Mouse (Mus musculus): Measurements from ENCODE around the gene Kpna3. TPM values are rescaled to one million over a fixed set of nuclear protein-coding genes. Genes with fewer than 3 reads are reported as not detected.
"Not testable (repeated sequence)": the region's sequence is repeated elsewhere in the genome, so short reads cannot be mapped to it uniquely, and the experiment has no call there.

Gene Kpna3
- 10 to 100 TPM; 40.1 to 43.0 TPM for total RNA-seq (2021)
- long read RNA-seq, experiment 1, full-length matches to known transcripts: 29 of 33 reads
- long read RNA-seq, experiment 1, partial matches to known transcripts: 2 of 33 reads
- long read RNA-seq, experiment 1, other reads (novel, unspliced or antisense): 2 of 33 reads
- long read RNA-seq, experiment 2, full-length matches to known transcripts: 38 of 44 reads
- long read RNA-seq, experiment 2, partial matches to known transcripts: 2 of 44 reads
- long read RNA-seq, experiment 2, other reads (novel, unspliced or antisense): 4 of 44 reads

DNA sequence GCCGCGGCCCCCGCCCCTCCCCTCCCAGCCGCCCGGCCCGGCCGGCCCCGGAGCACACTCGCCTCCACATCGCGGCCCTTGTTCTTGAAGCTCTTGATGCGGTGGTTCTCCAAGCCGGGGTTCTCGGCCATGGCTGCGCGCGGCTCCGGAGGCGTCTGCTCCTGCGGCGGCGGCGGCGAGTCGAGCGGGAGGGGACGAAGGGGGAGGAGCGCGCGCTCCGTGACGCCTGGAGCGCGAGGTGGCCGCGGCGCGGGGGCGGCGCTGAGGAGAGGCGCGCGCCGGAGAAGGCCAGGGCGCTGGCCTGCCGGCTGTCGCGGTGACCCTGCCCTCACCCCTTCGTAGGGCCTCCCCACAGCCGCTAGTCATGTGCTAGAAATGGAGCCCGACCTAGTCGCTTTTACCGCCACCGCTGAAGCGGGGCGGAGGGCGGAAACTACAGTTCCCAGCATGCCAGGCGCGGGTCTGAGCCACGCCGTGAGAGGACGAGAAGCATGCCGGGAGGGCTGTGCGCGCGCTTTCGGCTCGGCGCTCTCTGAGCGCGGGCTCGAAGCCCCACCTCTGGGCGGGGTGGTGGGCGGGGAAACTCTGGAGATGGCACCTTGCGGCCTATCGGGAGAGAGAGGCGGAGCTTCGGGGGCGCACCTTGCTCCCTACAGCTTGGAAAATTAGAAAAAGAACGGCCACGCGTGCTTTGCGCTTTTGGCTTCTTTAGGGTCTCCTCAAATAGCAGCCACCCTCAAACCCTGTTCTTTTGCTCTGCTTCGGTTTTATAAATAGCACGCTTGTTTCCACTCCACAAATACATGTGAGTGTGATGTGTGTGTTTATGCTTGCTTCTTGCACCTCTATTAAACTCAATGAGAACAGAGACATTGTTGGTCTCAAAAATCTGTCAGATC, at the start of gene Kpna3:
TSS of gene Kpna3 (minus strand) at position 214 of the 899 bp plus-strand sequence.
- intact Hi-C loops (cut with DNase I): loop anchor here (5.0 kb wide), 4 partner anchors 38 to 117 kb away; partner anchors contain the start of genes Ebpl and Spryd7
- peak; percentile 97 for DNase-seq

DNA sequence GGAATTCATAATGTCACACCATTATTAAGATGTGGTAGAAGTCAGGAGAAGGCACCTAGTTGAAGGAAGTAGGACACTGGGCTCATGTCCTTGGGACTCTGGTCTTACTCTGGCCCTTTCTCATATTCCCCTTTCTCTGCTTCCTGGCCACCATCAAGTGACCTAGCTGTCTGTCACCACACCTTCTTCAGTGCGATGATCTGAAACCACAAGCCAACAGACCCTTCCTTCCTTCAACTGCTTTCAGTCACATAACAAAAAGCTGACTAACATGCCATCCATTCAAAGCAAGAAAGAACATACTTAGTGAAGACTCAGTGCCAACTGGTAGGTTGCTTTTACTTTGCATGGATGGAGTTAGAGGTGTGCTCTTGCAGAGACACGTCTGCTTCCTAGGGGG, 20.7 kb upstream of the Kpna3 start:
- intact Hi-C loops (cut with DNase I): no loop called here

GRCm38 (mm10) chr14:61457468-61457867, 17.8 kb upstream of the Kpna3 start:
- intact Hi-C loops (cut with DNase I): no loop called here
- DNase-seq: no peak

More for the DNA sequence above, 20.7 kb upstream of the Kpna3 start:
- DNase-seq: no peak

- DNase-seq: no peak
- intact Hi-C loops (cut with DNase I): no loop called here
Measured at GRCm38 (mm10) chr14:61455571-61455970, 15.9 kb upstream of the Kpna3 start.

GRCm38 (mm10) chr14:61453032-61453431, 13.4 kb upstream of the Kpna3 start:
- DNase-seq: no peak
- intact Hi-C loops (cut with DNase I): loop anchor here (5.0 kb wide), 1 partner anchor 39 kb away; no protein-coding TSS in a partner anchor

- intact Hi-C loops (cut with DNase I): loop anchor here (5.0 kb wide), 1 partner anchor 40 kb away; no protein-coding TSS in a partner anchor
- peak in 1 of 2 experiments; percentile 19 for DNase-seq
Measured at GRCm38 (mm10) chr14:61452481-61452880, 12.8 kb upstream of the Kpna3 start.

DNA sequence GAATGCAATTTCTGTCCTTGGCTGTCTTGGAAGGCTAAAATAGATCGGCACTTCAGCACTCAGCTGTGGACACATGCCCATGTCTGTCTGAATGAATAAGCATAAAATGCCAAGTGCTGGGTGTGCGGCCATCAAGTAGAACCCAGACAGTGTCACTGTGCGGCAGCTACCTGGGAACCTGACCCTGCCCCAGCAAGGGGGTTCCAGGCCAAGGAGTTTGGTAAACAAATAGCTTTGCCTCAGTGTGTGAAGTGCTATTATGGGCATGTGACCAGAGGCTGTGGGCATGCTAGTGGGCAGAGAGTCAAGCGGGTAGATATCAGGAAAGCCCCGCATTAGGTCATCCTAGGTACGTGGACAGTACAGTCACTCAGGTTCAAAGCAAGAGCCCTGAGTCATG, 8.1 kb upstream of the Kpna3 start:
- intact Hi-C loops (cut with DNase I): no loop called here

DNA sequence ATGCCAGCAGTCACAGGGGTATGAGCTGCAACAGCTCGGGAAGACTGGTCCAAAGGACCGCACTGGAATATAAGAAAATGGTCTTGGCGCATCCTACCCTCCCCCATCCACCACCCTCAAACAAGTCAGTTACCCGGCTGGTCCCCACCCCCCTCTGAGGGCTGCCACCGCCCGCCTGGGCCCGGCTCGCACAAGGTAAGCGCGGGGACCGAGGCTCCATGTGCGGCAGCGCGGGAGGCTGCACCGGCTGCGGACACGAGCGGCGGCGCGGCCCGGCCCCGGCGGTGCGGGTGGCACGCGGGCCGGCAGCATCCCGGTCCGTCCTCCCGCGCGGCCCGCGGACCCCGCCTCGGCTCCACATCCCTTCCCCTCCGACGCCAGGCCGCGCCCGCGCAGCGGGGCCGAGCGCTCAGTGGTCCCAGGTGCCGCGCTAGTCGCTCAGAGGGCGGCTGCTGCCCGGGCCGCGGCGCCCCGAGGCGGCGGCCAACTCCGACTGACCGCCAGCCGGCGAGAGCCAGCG, 473 bp downstream of the Kpna3 start:
- intact Hi-C loops (cut with DNase I): loop anchor here (5.0 kb wide), 3 partner anchors 37 to 107 kb away; partner anchors contain the start of gene Ebpl
- peak in 1 of 2 experiments; percentile 74 for DNase-seq

More for the DNA sequence above, 8.1 kb upstream of the Kpna3 start:
- peak; percentile 7 to 28 for DNase-seq

- intact Hi-C loops (cut with DNase I): loop anchor here (5.0 kb wide), 3 partner anchors 36 to 106 kb away; partner anchors contain the start of gene Ebpl
- DNase-seq: no peak
Measured at GRCm38 (mm10) chr14:61438171-61438945, 1.3 kb downstream of the Kpna3 start.

DNA sequence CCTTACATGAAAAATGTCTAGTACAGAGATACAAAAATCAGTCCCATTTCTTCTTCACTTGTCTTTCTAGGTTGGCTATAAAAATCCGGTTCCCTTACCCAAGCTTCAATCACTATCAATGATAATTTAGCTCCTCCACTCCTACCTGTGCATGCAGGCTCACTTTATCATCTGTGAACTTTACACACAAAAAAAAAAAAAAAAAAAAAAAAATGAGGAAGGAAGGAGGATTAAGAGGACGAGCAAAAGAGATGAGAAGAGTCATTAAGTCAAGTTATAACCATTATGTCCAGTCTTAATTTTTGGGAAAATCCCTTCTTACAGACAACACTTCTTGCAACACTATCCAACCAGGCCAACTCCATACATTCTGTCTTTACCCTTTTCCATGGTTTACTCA, 2.8 kb downstream of the Kpna3 start:
- DNase-seq: no peak
- intact Hi-C loops (cut with DNase I): loop anchor here (5.0 kb wide), 3 partner anchors 35 to 105 kb away; partner anchors contain the start of gene Ebpl

GRCm38 (mm10) chr14:61428126-61428787, 11.4 kb downstream of the Kpna3 start:
- intact Hi-C loops (cut with DNase I): no loop called here
- no peak for DNase-seq

DNA sequence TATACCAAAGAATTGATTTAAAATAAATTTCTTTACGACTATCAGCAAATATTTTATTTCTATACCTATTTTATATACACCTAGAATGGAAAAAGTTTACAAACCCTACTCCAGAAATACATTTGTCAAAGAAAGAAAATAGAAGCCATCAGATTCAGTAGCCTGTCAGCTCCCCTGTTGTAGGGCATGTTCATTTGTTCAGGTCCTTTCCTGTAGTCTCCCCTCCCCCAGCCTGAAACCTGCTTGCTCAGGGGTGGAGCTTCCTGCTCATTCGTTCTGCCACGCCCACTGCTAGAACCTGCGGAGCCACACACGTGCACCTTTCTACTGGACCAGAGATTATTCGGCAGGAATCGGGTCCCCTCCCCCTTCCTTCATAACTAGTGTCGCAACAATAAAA, 12.6 kb downstream of the Kpna3 start:
- intact Hi-C loops (cut with DNase I); DNase-seq: not testable (repeated sequence)

GRCm38 (mm10) chr14:61425080-61425665, 14.5 kb downstream of the Kpna3 start:
- intact Hi-C loops (cut with DNase I): no loop called here
- no peak for DNase-seq

GRCm38 (mm10) chr14:61415719-61416118, 24.0 kb downstream of the Kpna3 start:
- DNase-seq: no peak
- intact Hi-C loops (cut with DNase I): no loop called here

GRCm38 (mm10) chr14:61415311-61415710, 24.4 kb downstream of the Kpna3 start:
- intact Hi-C loops (cut with DNase I): no loop called here
- no peak for DNase-seq

DNA sequence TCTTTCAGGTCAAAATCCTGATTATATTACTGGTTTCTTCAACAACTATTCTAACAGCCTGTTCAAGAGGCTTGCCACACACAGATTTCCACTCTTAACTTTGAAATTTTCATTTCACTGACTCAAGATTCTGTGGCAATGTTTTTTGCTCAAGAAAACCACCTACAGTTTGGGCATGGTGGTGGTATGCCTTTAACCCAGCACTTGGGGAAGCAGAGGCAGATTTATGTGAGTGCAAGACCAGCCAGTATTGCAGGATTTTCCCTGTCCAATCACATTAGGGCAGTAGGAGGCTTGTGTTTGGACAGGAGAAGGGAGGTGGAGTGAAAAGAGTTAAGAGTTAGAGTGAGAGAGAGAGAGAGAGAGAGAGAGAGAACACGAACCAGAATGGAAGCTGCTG, 24.9 kb downstream of the Kpna3 start:
- DNase-seq: no peak
- intact Hi-C loops (cut with DNase I): no loop called here

- intact Hi-C loops (cut with DNase I): no loop called here
- no peak for DNase-seq
Measured at GRCm38 (mm10) chr14:61414199-61414598, 25.5 kb downstream of the Kpna3 start.

- no peak for DNase-seq
- intact Hi-C loops (cut with DNase I): no loop called here
Measured at GRCm38 (mm10) chr14:61413686-61414085, 26.0 kb downstream of the Kpna3 start.

DNA sequence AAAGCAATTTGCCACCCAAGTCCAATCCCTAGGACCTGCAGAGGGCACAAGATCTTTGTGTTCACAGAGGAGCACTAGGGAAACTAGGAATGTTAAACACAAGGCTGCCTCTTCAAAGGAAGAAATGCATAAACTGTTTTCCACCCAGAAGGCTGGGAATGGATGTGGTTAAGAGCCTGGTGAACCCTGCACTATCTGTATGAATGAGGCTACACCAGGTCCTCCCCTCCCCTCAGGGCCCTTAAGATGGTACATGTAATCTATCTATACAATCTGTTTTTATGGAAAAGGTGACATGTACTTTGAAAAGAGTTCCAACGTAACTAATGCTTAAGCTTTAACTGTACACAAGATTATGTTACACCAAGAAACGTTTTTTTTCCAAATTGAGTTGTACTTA, 29.7 kb downstream of the Kpna3 start:
- intact Hi-C loops (cut with DNase I): no loop called here
- no peak for DNase-seq
